Mouse (Mus musculus) lung, adult 2 months (tissue): ENCODE results near the gene Ngfr.

Experiments
- CTCF ChIP-seq: fragments of 200-500 bp; IDR thresholded peaks from 2 replicates; pipeline ENCODE4 v1.5.1; 2011; ENCODE audit warnings: mild to moderate bottlenecking, low read length, control low read depth; ENCODE audit not compliant: insufficient read depth
- POLR2A ChIP-seq: fragments of 200-500 bp; IDR thresholded peaks from 2 replicates; pipeline ENCODE4 v1.6.1; 2011; ENCODE audit warnings: low read depth, mild to moderate bottlenecking, control low read depth, low read length, borderline replicate concordance; ENCODE audit errors: extremely low read depth

DNA sequence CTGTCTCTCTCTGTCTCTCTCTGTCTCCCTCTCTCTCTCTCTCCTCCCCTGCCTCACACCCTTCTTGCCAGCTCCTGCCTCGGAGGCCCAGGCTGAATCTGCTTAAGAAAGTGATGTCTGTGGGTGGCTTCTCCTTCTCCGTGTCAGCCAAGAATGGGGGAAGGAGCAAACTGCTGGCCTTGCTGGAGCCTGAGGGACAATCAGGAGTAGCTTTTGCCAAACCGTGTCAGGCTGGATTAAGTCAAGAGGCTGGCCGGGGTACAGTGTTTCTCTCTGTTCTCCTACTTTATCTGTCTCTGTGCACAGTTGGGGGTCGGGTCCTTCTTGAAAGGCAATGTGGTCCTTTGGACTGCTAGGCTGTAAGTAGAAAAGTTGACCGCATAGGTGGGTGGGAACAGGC, 29.8 kb downstream of the Ngfr start:
- TF ChIP-seq CTCF (no peak), POLR2A (no peak)
